Mouse (Mus musculus) forebrain, postnatal 0 days (tissue): Measurements from ENCODE around the gene Nsmce1. TPM values are rescaled to one million over a fixed set of nuclear protein-coding genes. Genes with fewer than 3 reads are reported as not detected.

Experiments used
- ATAC-seq: fragments of 200-750 bp; cut with Nextera tagmentation; 2 replicates; pipeline ENCODE4 v1.8.0; 2017; ENCODE audit warnings: mild to moderate bottlenecking, moderate library complexity
- DNase-seq: peaks from one replicate; pipeline ENCODE4 v3.0.0-alpha.2; 2015
- H3K27ac ChIP-seq: fragments of 300-500 bp; sonication (generic); 2 replicates; pipeline ENCODE4 v1.5.1; 2014; ENCODE audit warnings: low read depth, mild to moderate bottlenecking, antibody characterized with exemption, low read length, moderate library complexity, mixed read lengths
- H3K27me3 ChIP-seq: fragments of 300-500 bp; sonication (generic); 2 replicates; pipeline ENCODE4 v1.6.1; 2014; ENCODE audit warnings: mild to moderate bottlenecking, low read length, mixed read lengths; ENCODE audit not compliant: insufficient read depth
- H3K36me3 ChIP-seq: fragments of 300-500 bp; sonication (generic); 2 replicates; pipeline ENCODE4 v1.6.1; 2014; ENCODE audit warnings: mild to moderate bottlenecking, moderate library complexity; ENCODE audit not compliant: insufficient read depth
- H3K4me1 ChIP-seq: fragments of 300-500 bp; sonication (generic); 2 replicates; pipeline ENCODE4 v1.6.1; 2014; ENCODE audit warnings: antibody characterized with exemption; ENCODE audit not compliant: insufficient read depth
- H3K4me2 ChIP-seq: fragments of 300-500 bp; sonication (generic); 2 replicates; pipeline ENCODE4 v1.6.1; 2014; ENCODE audit warnings: low read depth, mild to moderate bottlenecking, moderate library complexity
- H3K4me3 ChIP-seq: fragments of 300-500 bp; sonication (generic); 2 replicates; pipeline ENCODE4 v1.5.1; 2014; ENCODE audit warnings: low read depth, low read length, mixed read lengths
- H3K9ac ChIP-seq: fragments of 300-500 bp; sonication (generic); 2 replicates; pipeline ENCODE4 v1.6.1; 2014; ENCODE audit warnings: mild to moderate bottlenecking
- H3K9me3 ChIP-seq: fragments of 300-500 bp; sonication (generic); 2 replicates; pipeline ENCODE4 v1.6.1; 2016; ENCODE audit warnings: low read length
- CTCF ChIP-seq: sonication (generic); IDR thresholded peaks from 2 replicates; pipeline ENCODE4 v1.5.1; 2016; ENCODE audit warnings: antibody characterized with exemption, control low read depth, low read depth
- whole genome bisulfite sequencing: fragments of 180-500 bp; shearing (Covaris S2); extraction: QIAGEN DNeasy Blood & Tissue Kit; methylation state at CpG from one replicate; pipeline ENCODE4 v1.1.7; 2014; 5-methylcytosine and 5-hydroxymethylcytosine counted together
- polyA plus RNA-seq: library from polyadenylated mRNA; unstranded; fragments of >200 nt; fragmentation: Nextera tagmentation; extraction: Ambion mirVana; gene quantifications from 2 replicates; pipeline ENCODE4 v1.2.1, GENCODE M21; 2015
- total RNA-seq: library from RNA; depleted of rRNA; stranded (reverse); fragments of >200 nt; gene quantifications from 2 replicates; pipeline ENCODE4 v1.2.3, GENCODE M21; 2014

Gene Nsmce1
- total and polyA plus RNA-seq, 2 experiments from 2014 or later = 43.3 to 107 TPM

DNA sequence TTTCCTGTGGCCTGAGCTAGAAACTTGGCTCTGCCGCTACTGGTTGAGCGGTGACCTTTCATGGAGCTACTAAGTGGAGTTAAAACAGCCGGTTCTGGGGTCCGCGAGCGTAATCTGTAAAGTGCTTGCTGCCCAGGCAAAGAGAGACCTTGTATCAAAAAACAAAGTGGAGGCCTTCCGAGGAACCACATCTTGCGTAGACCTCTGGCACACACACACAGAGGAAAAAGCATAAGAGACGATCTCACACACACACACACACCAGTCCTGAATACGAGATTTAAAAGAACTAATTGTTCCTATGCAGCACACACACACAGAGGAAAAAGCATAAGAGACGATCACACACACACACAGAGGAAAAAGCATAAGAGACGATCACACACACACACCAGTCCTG is 364 bp upstream of the Nsmce1 start:
- peak overlapping the region; percentile 80 for H3K27ac ChIP-seq
- H3K36me3 ChIP-seq = no peaks in the 10 kb centered on the region
- DNase-seq (no peak), ATAC-seq (peak; percentile 36)
- peak overlapping the region; percentile 77 for H3K9ac ChIP-seq
- H3K4me2 ChIP-seq = peak overlapping the region; percentile 59
- H3K4me1 ChIP-seq = peaks cover 16% of the 10 kb centered on the region; the same call in 1 of the 2 replicates
- WGBS = 8% methylated on average over 12 of the region's 12 CpGs
- no peak for TF ChIP-seq CTCF
- H3K4me3 ChIP-seq = peak overlapping the region; percentile 71
- no peaks in the 10 kb centered on the region for H3K27me3 ChIP-seq
- H3K9me3 ChIP-seq = no peaks in the 10 kb centered on the region

- Histone ChIP-seq H3K4me1 (peaks cover 16% of the 10 kb centered on the region; the same call in 1 of the 2 replicates), H3K27ac (no peak overlapping the region), H3K4me3 (no peak overlapping the region), H3K36me3 (peaks cover 4% of the 10 kb centered on the region; the same call in 1 of the 2 replicates), H3K4me2 (no peak overlapping the region), H3K9ac (no peak overlapping the region), H3K27me3 (no peaks in the 10 kb centered on the region), H3K9me3 (no peaks in the 10 kb centered on the region)
- no peak for ATAC-seq
- no peak for TF ChIP-seq CTCF
- no peak for DNase-seq
- WGBS = 84% methylated on average over 2 of the region's 2 CpGs
Measured at GRCm38 (mm10) chr7:125489636-125490035, 1.8 kb downstream of the Nsmce1 start.

- no peak for TF ChIP-seq CTCF
- no peak overlapping the region for H3K9ac ChIP-seq
- 81% methylated on average over 6 of the region's 6 CpGs for WGBS
- DNase-seq (no peak), ATAC-seq (no peak)
- H3K36me3 ChIP-seq = peaks cover 10% of the 10 kb centered on the region
- H3K27me3 ChIP-seq = no peaks in the 10 kb centered on the region
- H3K9me3 ChIP-seq = no peaks in the 10 kb centered on the region
- no peak overlapping the region for H3K4me2 ChIP-seq
- peaks cover 16% of the 10 kb centered on the region; the same call in 1 of the 2 replicates for H3K4me1 ChIP-seq
- H3K27ac ChIP-seq = no peak overlapping the region
- no peak overlapping the region for H3K4me3 ChIP-seq
Measured at GRCm38 (mm10) chr7:125488706-125489105, 2.7 kb downstream of the Nsmce1 start.

- 95% methylated on average over 10 of the region's 10 CpGs for WGBS
- Histone ChIP-seq H3K4me2 (no peak overlapping the region), H3K36me3 (peaks cover 14% of the 10 kb centered on the region), H3K9me3 (no peaks in the 10 kb centered on the region), H3K27ac (no peak overlapping the region), H3K27me3 (no peaks in the 10 kb centered on the region), H3K4me1 (peaks cover 12% of the 10 kb centered on the region; the same call in 1 of the 2 replicates), H3K4me3 (no peak overlapping the region), H3K9ac (no peak overlapping the region)
- ATAC-seq (no peak), DNase-seq (no peak)
- no peak for TF ChIP-seq CTCF
Measured at GRCm38 (mm10) chr7:125487126-125487525, 4.3 kb downstream of the Nsmce1 start.

- no peak for ATAC-seq
- Histone ChIP-seq H3K9ac (no peak overlapping the region), H3K9me3 (no peaks in the 10 kb centered on the region), H3K27ac (no peak overlapping the region), H3K4me3 (no peak overlapping the region), H3K4me1 (peaks cover 8% of the 10 kb centered on the region; the same call in 1 of the 2 replicates), H3K36me3 (peaks cover 21% of the 10 kb centered on the region), H3K4me2 (no peak overlapping the region), H3K27me3 (no peaks in the 10 kb centered on the region)
- no peak for DNase-seq
- TF ChIP-seq CTCF = no peak
- WGBS = 94% methylated on average over 16 of the region's 16 CpGs
Measured at GRCm38 (mm10) chr7:125486121-125486630, 5.2 kb downstream of the Nsmce1 start.

DNA sequence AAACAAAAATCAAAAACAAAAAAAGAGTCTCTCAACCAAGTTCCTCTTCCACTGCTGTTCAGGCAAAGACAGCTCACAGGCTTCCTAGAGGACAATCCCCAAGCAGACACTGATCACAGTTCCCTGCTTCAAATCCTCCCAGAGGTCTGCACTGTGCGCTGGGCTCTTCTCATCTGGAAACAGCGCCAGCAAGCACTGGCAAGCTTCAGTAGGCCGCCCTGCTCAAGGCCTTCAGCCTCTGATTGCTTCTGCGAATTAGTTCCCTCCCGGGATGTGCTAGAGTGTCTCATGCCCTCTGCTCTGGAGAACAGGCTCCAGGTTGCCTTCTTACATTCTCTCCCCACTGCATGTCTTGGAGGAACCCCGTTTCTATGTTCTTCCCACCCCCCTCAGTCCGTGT is 6.6 kb downstream of the Nsmce1 start:
- 89% methylated on average over 7 of the region's 7 CpGs for WGBS
- H3K9ac ChIP-seq = no peak overlapping the region
- H3K9me3 ChIP-seq = no peaks in the 10 kb centered on the region
- no peak overlapping the region for H3K27ac ChIP-seq
- H3K27me3 ChIP-seq = no peaks in the 10 kb centered on the region
- no peak overlapping the region for H3K4me2 ChIP-seq
- no peaks in the 10 kb centered on the region for H3K4me1 ChIP-seq
- no peak for TF ChIP-seq CTCF
- no peak overlapping the region for H3K4me3 ChIP-seq
- DNase-seq (no peak), ATAC-seq (no peak)
- H3K36me3 ChIP-seq = peaks cover 27% of the 10 kb centered on the region

GRCm38 (mm10) chr7:125482886-125483285 is 8.5 kb downstream of the Nsmce1 start:
- H3K4me2 ChIP-seq = no peak overlapping the region
- no peak overlapping the region for H3K4me3 ChIP-seq
- H3K9ac ChIP-seq = no peak overlapping the region; the same call in 1 of the 2 replicates
- no peak for DNase-seq
- no peak overlapping the region for H3K27ac ChIP-seq
- H3K27me3 ChIP-seq = no peaks in the 10 kb centered on the region
- H3K4me1 ChIP-seq = no peaks in the 10 kb centered on the region
- ATAC-seq = no peak
- H3K9me3 ChIP-seq = no peaks in the 10 kb centered on the region
- peaks cover 27% of the 10 kb centered on the region for H3K36me3 ChIP-seq
- TF ChIP-seq CTCF = no peak
- WGBS = 73% methylated on average over 2 of the region's 2 CpGs
